Mouse (Mus musculus): Measurements from ENCODE around the gene Kctd13.

DNA sequence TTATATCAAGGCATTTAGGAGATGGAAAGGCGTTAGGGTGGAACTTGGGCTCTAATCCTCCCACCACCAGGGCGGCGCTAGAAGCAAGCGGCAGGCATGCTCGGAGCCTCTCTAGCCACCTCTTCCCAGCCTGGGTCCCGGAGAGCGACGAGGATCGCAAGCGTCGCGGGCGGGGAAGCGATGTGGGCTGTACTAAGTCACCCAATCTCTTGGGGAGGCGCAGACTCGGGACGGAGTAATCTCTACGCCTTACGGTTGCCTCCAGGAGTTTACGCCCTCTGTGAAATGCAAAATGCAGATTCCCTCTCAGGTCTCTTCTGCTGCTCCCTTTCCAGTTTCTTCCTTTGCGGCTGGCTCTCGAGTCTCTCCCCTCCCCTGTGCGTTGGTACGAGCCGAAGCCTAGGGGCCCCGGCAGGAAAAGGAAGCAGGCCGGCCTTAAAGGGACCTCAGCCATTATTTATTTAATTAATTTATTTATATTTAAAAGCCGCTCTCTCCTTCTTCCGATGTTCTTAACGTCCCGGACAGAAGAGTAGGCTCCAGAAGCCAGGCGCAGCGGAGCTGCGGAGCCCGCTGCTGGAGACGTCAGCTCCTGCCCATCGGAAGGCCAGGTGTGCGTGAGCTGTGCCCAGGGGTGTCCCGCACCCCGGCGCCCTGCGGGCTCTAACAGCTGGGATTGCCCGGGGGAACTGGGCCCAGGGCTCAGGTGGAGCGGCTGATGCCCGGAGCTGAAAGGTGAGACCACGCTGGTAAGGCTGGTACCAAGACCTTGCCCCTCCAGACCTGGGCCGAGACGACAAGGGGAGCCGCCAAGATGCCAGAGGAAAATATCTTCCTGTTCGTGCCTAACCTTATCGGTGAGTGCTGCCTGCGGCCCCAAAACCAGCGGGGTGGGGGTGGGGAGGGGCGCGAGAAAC, 47.5 kb downstream of the Kctd13 start, which contains the start of gene Cdiptos:
- peak; percentile 98 for TF ChIP-seq CTCF (IDR thresholded peaks at IDR 0.05; ENCODE audit: borderline replicate concordance, control insufficient read depth, extremely low read depth, insufficient read depth, low read length, poor library complexity)
- no peak for TF ChIP-seq POLR2A (IDR thresholded peaks at IDR 0.05; ENCODE audit: control insufficient read depth, extremely low read depth, insufficient read depth, low read length, poor library complexity)

Data from thymus, adult 2 months (tissue).